Mouse (Mus musculus) heart, embryonic 14.5 days (tissue): ENCODE results near the gene Gm21117. TPM values are rescaled to one million over a fixed set of nuclear protein-coding genes. Genes with fewer than 3 reads are reported as not detected.
"Not testable (repeated sequence)": the region's sequence is repeated elsewhere in the genome, so short reads cannot be mapped to it uniquely, and the experiment has no call there.

ENCODE experiments used
- ATAC-seq: fragments of 200-750 bp; cut with Nextera tagmentation; 2 replicates; pipeline ENCODE4 v1.8.0; 2017; ENCODE audit warnings: low read depth, moderate TSS enrichment; ENCODE audit not compliant: insufficient number of reproducible peaks, insufficient read depth, low FRiP score
- H3K27ac ChIP-seq, 2 experiments: fragments of 200-500 bp in 1 of 2; fragments of 300-500 bp in 1 of 2; sonication (generic) in 1 of 2; replicated peaks in 1 of 2; 2 replicates each; pipeline ENCODE4 v1.5.1; 2012 to 2014; ENCODE audit warnings: low read depth in 2 of 2, low read length in 2 of 2, control low read depth in 1 of 2, mild to moderate bottlenecking in 1 of 2, mixed read lengths in 1 of 2; ENCODE audit not compliant: control insufficient read depth in 1 of 2, insufficient read depth in 1 of 2
- H3K27me3 ChIP-seq: fragments of 300-500 bp; sonication (generic); 2 replicates; pipeline ENCODE4 v1.6.1; 2014; ENCODE audit warnings: mild to moderate bottlenecking, low read length, control low read depth; ENCODE audit not compliant: control insufficient read depth, insufficient read depth
- H3K36me3 ChIP-seq: fragments of 300-500 bp; sonication (generic); 2 replicates; pipeline ENCODE4 v1.6.1; 2014; ENCODE audit warnings: mild to moderate bottlenecking, control low read depth, low read length, mixed read lengths; ENCODE audit not compliant: control insufficient read depth, insufficient read depth
- H3K4me1 ChIP-seq, 2 experiments: fragments of 200-500 bp in 1 of 2; fragments of 300-500 bp in 1 of 2; sonication (generic) in 1 of 2; 2 replicates each; pipeline ENCODE4 v1.6.1; 2012 to 2014; ENCODE audit warnings: low read length in 2 of 2, control low read depth in 1 of 2, mixed read lengths in 1 of 2; ENCODE audit not compliant: control insufficient read depth in 2 of 2, insufficient read depth in 2 of 2
- H3K4me2 ChIP-seq: fragments of 300-500 bp; sonication (generic); 2 replicates; pipeline ENCODE4 v1.6.1; 2014; ENCODE audit warnings: mild to moderate bottlenecking, low read length
- H3K4me3 ChIP-seq, 2 experiments: fragments of 200-500 bp in 1 of 2; fragments of 300-500 bp in 1 of 2; sonication (generic) in 1 of 2; 2 replicates each; pipeline ENCODE4 v1.5.1; 2012 to 2014; ENCODE audit warnings: low read length in 2 of 2, mild to moderate bottlenecking in 2 of 2, control low read depth in 1 of 2, low read depth in 1 of 2, moderate library complexity in 1 of 2; ENCODE audit not compliant: control insufficient read depth in 1 of 2, insufficient read depth in 1 of 2
- H3K9ac ChIP-seq: fragments of 300-500 bp; sonication (generic); 2 replicates; pipeline ENCODE4 v1.6.1; 2014; ENCODE audit warnings: mild to moderate bottlenecking, low read length
- H3K9me3 ChIP-seq: fragments of 300-500 bp; sonication (generic); 2 replicates; pipeline ENCODE4 v1.6.1; 2016; ENCODE audit warnings: low read length, control low read depth; ENCODE audit not compliant: control insufficient read depth
- WGBS: fragments of 180-500 bp; shearing (Covaris S2); extraction: QIAGEN DNeasy Blood & Tissue Kit; methylation state at CpG from one replicate; pipeline ENCODE4 v1.1.7; 2014; 5-methylcytosine and 5-hydroxymethylcytosine counted together
- polyA plus RNA-seq: library from polyadenylated mRNA; unstranded; fragments of >200 nt; fragmentation: Nextera tagmentation; extraction: Ambion mirVana; gene quantifications from 2 replicates; pipeline ENCODE4 v1.2.1, GENCODE M21; 2014

Gene Gm21117
- not detected in 2 replicates for polyA plus RNA-seq

DNA sequence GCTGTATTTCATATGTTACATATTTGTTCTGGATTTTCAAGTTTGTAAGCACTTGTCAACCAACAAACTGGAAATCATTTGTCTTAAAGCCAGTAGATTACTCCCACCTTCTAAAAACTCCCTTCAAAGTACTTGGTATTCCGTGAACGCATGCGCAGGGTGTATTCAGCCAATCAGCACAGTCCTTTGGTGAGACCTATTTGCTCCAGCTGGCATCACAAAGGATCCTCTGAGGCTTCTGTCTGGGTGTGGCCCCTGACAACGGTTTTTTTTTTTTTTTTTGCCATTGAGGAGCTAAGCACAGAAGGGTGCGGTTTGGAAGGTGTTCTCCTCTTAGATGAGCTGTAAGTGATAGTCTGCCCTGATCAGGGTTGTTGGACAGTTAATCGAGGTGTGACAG lies at the start of gene Gm21117:
Gm21117 (plus strand) TSS at position 301 of the 400 bp plus-strand sequence.
- WGBS: no CpG with 5 or more reads among the region's 6 CpGs
- ATAC-seq: not testable (repeated sequence)

More for the DNA sequence above, at the start of gene Gm21117:
- not testable (repeated sequence) for H3K4me2 ChIP-seq, H3K4me3 ChIP-seq, H3K9me3 ChIP-seq, H3K27me3 ChIP-seq, H3K27ac ChIP-seq, H3K9ac ChIP-seq, H3K4me1 ChIP-seq, H3K36me3 ChIP-seq
